Mouse (Mus musculus) stomach, postnatal 0 days (tissue): ENCODE results near the gene Abca17. TPM values are rescaled to one million over a fixed set of nuclear protein-coding genes. Genes with fewer than 3 reads are reported as not detected.

Experiments
- ATAC-seq: fragments of 200-750 bp; cut with Nextera tagmentation; 2 replicates; pipeline ENCODE4 v1.8.0; 2017; ENCODE audit not compliant: low FRiP score, low TSS enrichment
- DNase-seq: peaks from one replicate; pipeline ENCODE4 v3.0.0-alpha.2; 2016; ENCODE audit warnings: low spot score
- H3K27ac ChIP-seq: fragments of 300-500 bp; sonication (generic); replicated peaks from 2 replicates; pipeline ENCODE4 v1.5.1; 2014; ENCODE audit warnings: mild to moderate bottlenecking, control low read depth
- H3K27me3 ChIP-seq: fragments of 300-500 bp; sonication (generic); 2 replicates; pipeline ENCODE4 v1.6.1; 2014; ENCODE audit warnings: low read length; ENCODE audit not compliant: control insufficient read depth, insufficient read depth
- H3K36me3 ChIP-seq: fragments of 300-500 bp; sonication (generic); 2 replicates; pipeline ENCODE4 v1.6.1; 2014; ENCODE audit warnings: low read length, mixed read lengths; ENCODE audit not compliant: control insufficient read depth, insufficient read depth
- H3K4me1 ChIP-seq: fragments of 300-500 bp; sonication (generic); replicated peaks from 2 replicates; pipeline ENCODE4 v1.6.1; 2014; ENCODE audit warnings: antibody characterized with exemption; ENCODE audit not compliant: control insufficient read depth, insufficient read depth
- H3K4me2 ChIP-seq: fragments of 300-500 bp; sonication (generic); replicated peaks from 2 replicates; pipeline ENCODE4 v1.6.1; 2014; ENCODE audit warnings: low read depth, mild to moderate bottlenecking, control low read depth, moderate library complexity
- H3K4me3 ChIP-seq: fragments of 300-500 bp; sonication (generic); 2 replicates; pipeline ENCODE4 v1.5.1; 2014; ENCODE audit warnings: low read depth, low read length, control low read depth
- H3K9ac ChIP-seq: fragments of 300-500 bp; sonication (generic); 2 replicates; pipeline ENCODE4 v1.6.1; 2014; ENCODE audit warnings: mild to moderate bottlenecking, low read length, control low read depth, mixed read lengths
- H3K9me3 ChIP-seq: fragments of 300-500 bp; sonication (generic); 2 replicates; pipeline ENCODE4 v1.6.1; 2016; ENCODE audit warnings: low read length; ENCODE audit not compliant: control insufficient read depth
- CTCF ChIP-seq: IDR thresholded peaks from 2 replicates; pipeline ENCODE4 v1.5.1; 2016; ENCODE audit warnings: antibody characterized with exemption, low read depth, mild to moderate bottlenecking, moderate library complexity
- EP300 ChIP-seq: optimal IDR thresholded peaks from 2 replicates; pipeline ENCODE3; 2016; ENCODE audit warnings: antibody characterized with exemption
- WGBS: fragments of 180-500 bp; shearing (Covaris S2); extraction: QIAGEN DNeasy Blood & Tissue Kit; methylation state at CpG from one replicate; pipeline ENCODE4 v1.1.7; 2014; 5-methylcytosine and 5-hydroxymethylcytosine counted together
- polyA plus RNA-seq: library from polyadenylated mRNA; unstranded; fragments of >200 nt; fragmentation: Nextera tagmentation; extraction: Ambion mirVana; gene quantifications from 2 replicates; pipeline ENCODE4 v1.2.1, GENCODE M21; 2015

Abca17 gene
- polyA plus RNA-seq, 1 experiment from 2014 or later, result not detected

DNA sequence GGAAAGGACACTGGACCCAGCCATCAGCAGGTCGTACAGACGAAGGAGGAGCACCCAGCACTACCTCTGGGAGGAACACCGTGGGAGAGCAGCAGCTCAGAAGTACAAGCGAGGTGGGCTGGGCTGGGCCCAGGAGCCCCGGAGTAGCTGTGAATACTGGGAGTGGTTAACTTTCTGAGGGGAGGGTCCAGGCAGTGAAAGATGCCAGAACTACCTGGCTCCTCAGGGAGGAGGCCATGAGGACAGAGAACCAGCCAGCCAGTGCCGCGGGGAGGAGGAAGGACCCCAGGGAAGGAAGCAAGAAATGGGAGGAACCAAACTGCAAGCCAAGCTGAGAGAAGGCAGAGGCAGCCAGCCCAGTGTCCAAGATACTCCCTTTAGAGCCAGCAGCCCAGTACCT, 122.9 kb downstream of the Abca17 start:
- no peak for TF ChIP-seq EP300
- Histone ChIP-seq H3K36me3 (peaks cover 21% of the 10 kb centered on the region), H3K27ac (no peak overlapping the region), H3K4me2 (no peak overlapping the region), H3K27me3 (no peaks in the 10 kb centered on the region), H3K9ac (no peak overlapping the region), H3K4me3 (no peak overlapping the region), H3K9me3 (no peaks in the 10 kb centered on the region), H3K4me1 (no peaks in the 10 kb centered on the region)
- DNase-seq (no peak), ATAC-seq (no peak)
- 80% methylated on average over 7 of the region's 7 CpGs for WGBS

DNA sequence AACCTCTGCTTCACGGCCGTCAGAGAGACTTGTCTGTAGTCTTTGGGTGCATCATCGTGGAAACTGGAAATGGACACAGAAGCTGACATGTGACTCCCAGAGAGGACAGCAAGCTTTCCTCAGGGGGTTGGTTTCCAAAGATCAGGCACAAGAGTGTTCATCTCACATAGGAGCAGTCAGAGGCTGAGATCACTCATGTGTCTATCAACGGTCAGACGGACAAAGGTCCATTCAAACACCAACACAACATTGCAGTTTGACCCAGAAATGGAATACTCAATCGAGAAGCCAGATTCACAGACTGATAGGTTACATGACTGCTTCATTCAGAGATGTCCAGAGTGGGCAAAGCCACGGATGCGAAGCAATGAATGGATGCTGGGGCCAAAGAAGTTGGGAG, 124.1 kb downstream of the Abca17 start:
- ATAC-seq (no peak), DNase-seq (no peak)
- Histone ChIP-seq H3K27me3 (no peaks in the 10 kb centered on the region), H3K4me3 (no peak overlapping the region), H3K27ac (no peak overlapping the region), H3K4me1 (no peaks in the 10 kb centered on the region), H3K9ac (no peak overlapping the region), H3K36me3 (peaks cover 17% of the 10 kb centered on the region), H3K4me2 (no peak overlapping the region), H3K9me3 (no peaks in the 10 kb centered on the region)
- 92% methylated on average over 8 of the region's 8 CpGs for WGBS
- TF ChIP-seq EP300 (no peak), CTCF (no peak)

DNA sequence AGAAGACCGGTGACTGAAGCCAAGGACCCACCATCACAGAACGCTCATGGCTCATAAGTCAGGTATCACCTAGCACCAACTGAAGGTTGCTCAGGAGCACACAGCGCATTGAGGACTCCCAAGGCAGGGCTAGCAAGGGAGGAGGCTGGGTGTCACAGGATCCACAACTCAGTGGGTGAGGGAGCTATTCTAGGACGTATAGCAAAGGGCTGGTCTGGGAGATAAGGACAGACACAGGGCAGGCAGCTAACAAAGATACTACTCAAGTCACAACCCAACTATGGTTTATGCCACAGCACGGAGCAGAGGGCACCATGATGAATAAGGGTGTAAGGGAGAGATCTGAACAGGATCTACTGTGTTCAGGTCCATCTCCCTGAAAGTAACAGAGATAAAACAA, 125.0 kb downstream of the Abca17 start:
- WGBS, result 93% methylated on average over 5 of the region's 5 CpGs

DNA sequence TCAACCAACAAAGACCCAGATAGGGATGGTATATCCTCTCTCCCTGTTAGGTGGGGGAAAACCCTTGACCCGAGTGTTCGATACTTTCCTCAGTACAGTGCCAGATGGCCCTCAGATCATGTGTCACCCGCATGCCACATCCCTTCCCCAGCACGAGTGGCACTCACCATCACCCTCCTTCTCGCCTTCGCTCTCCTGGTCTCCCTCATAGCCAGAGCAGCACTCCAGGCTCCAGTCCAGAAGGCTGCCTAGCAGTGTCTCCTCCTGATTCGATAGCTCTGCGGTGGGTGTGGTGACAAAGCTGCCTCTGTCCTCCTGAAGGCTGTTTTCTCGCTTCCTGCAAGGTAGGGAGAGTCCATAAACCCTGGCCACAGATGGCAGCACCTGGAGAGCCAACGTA, 126.1 kb downstream of the Abca17 start:
- no peak for TF ChIP-seq CTCF
- Histone ChIP-seq H3K9ac (no peak overlapping the region), H3K4me1 (peaks cover 7% of the 10 kb centered on the region), H3K36me3 (peaks cover 13% of the 10 kb centered on the region), H3K4me2 (no peak overlapping the region), H3K27ac (no peak overlapping the region), H3K27me3 (no peaks in the 10 kb centered on the region), H3K4me3 (no peak overlapping the region), H3K9me3 (no peaks in the 10 kb centered on the region)
- ATAC-seq, result no peak
- WGBS, result 82% methylated on average over 10 of the region's 10 CpGs
- no peak for DNase-seq

More for the DNA sequence above, 125.0 kb downstream of the Abca17 start:
- Histone ChIP-seq H3K27me3 (no peaks in the 10 kb centered on the region), H3K4me2 (no peak overlapping the region), H3K4me3 (no peak overlapping the region), H3K9ac (no peak overlapping the region), H3K36me3 (peaks cover 16% of the 10 kb centered on the region), H3K9me3 (no peaks in the 10 kb centered on the region), H3K4me1 (peaks cover 4% of the 10 kb centered on the region; the same call in 1 of the 2 replicates), H3K27ac (no peak overlapping the region)
- no peak for ATAC-seq
- TF ChIP-seq EP300, result no peak
- no peak for TF ChIP-seq CTCF
- DNase-seq, result no peak

DNA sequence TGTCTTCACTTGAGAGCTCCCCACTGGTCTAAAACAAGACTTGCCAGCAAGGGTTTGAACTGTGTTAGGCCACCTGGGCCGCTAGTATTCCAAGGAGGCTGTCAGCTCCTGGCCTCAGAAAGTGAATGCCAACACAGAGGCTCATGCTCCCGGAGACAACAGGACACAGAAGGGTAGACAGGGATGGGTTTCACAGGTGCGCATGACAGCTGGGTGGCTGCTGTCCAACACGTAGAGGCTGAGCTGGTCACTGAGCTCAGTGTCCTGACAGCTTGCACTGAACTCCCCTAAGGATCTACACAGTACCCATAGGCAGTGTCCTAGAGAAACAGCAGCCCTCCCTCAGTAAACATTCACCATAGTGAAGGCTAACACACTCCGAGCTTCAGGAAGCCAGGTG, 127.4 kb downstream of the Abca17 start:
- Histone ChIP-seq H3K4me2 (no peak overlapping the region), H3K9ac (no peak overlapping the region), H3K4me1 (peaks cover 9% of the 10 kb centered on the region), H3K36me3 (peaks cover 13% of the 10 kb centered on the region), H3K4me3 (no peak overlapping the region), H3K9me3 (no peaks in the 10 kb centered on the region), H3K27me3 (no peaks in the 10 kb centered on the region), H3K27ac (no peak overlapping the region)
- TF ChIP-seq CTCF (no peak), EP300 (no peak)
- DNase-seq (no peak), ATAC-seq (no peak)
- WGBS, result 81% methylated on average over 5 of the region's 5 CpGs

DNA sequence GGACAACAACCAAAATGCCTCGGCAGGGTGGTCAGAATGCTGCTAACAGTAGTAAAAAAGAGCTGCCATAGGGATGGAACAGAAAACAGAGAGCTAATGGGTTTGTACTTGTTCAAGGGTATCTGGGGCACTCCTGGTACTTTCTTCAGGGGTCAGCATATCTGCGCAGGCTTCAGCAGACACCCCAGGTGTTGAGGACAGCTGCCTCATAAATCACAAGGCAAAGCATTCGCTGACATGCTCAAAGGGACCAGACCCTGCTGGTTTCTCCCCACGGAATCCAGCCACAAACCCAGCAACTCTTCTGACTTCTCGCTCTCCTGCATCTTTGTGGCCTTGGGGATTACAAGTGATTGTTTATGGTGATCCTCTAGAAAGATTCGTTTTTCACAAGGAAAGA, 128.2 kb downstream of the Abca17 start:
- WGBS, result 75% methylated on average over 6 of the region's 6 CpGs
- ATAC-seq (no peak), DNase-seq (no peak)
- Histone ChIP-seq H3K4me2 (no peak overlapping the region), H3K9ac (no peak overlapping the region), H3K4me3 (no peak overlapping the region), H3K27me3 (no peaks in the 10 kb centered on the region), H3K27ac (no peak overlapping the region), H3K4me1 (peaks cover 9% of the 10 kb centered on the region), H3K9me3 (no peaks in the 10 kb centered on the region), H3K36me3 (peaks cover 13% of the 10 kb centered on the region)
- TF ChIP-seq EP300, result no peak
- TF ChIP-seq CTCF, result no peak
